Mouse (Mus musculus): ENCODE measurements around the gene Gm5751.
"Not testable (repeated sequence)": the region's sequence is repeated elsewhere in the genome, so short reads cannot be mapped to it uniquely, and the experiment has no call there.

GRCm38 (mm10) chrX:8873953-8874352 lies at the start of gene Gm5751:
- not testable (repeated sequence) for TF ChIP-seq TAL1, GATA1 (IDR thresholded peaks at IDR 0.05; ENCODE audit: low read length)
